Mouse (Mus musculus) CH12.LX (cell line): ENCODE measurements around the gene Ascc1. TPM values are rescaled to one million over a fixed set of nuclear protein-coding genes. Genes with fewer than 3 reads are reported as not detected.
"Not testable (repeated sequence)": the region's sequence is repeated elsewhere in the genome, so short reads cannot be mapped to it uniquely, and the experiment has no call there.

Experiments
- DNase-seq: peaks from one replicate; pipeline ENCODE4 v3.0.0-alpha.2; 2013; ENCODE audit errors: extremely low read depth
- H3K27ac ChIP-seq: 2 replicates; pipeline ENCODE4 v1.5.1; 2012; ENCODE audit warnings: low read depth, mild to moderate bottlenecking, control low read depth, moderate library complexity; ENCODE audit not compliant: insufficient read depth
- H3K27me3 ChIP-seq: replicated peaks from 2 replicates; pipeline ENCODE3; 2012; ENCODE audit warnings: inconsistent platforms
- H3K36me3 ChIP-seq, 2 experiments: replicated peaks in 1 of 2; 2 replicates each; pipeline versions ENCODE3 to v1.6.1; 2012; ENCODE audit warnings: inconsistent platforms in 1 of 2, low read length in 1 of 2, mild to moderate bottlenecking in 1 of 2, mixed read lengths in 1 of 2, moderate library complexity in 1 of 2; ENCODE audit not compliant: control insufficient read depth in 1 of 2, insufficient read depth in 1 of 2
- H3K4me1 ChIP-seq, 2 experiments: 2 replicates each; pipeline ENCODE4 v1.6.1; 2012; ENCODE audit warnings: inconsistent platforms in 1 of 2, moderate library complexity in 1 of 2; ENCODE audit not compliant: insufficient read depth in 2 of 2, control insufficient read depth in 1 of 2
- H3K4me2 ChIP-seq: 2 replicates; pipeline ENCODE4 v1.6.1; 2012; ENCODE audit warnings: low read depth, mild to moderate bottlenecking, control low read depth; ENCODE audit not compliant: poor library complexity, insufficient read depth, severe bottlenecking
- H3K4me3 ChIP-seq, 3 experiments: fragments of 150-350 bp in 1 of 3; sonication (generic) in 1 of 3; replicated peaks in 1 of 3; 2 replicates each; pipeline versions ENCODE3 to v1.5.1; 2011 to 2012; ENCODE audit warnings: low read depth in 2 of 3, low read length in 2 of 3, mild to moderate bottlenecking in 2 of 3, moderate library complexity in 2 of 3, control low read depth in 1 of 3, improper control_type of control experiment in 1 of 3, inconsistent platforms in 1 of 3, mixed read lengths in 1 of 3; ENCODE audit not compliant: poor library complexity in 1 of 3
- H3K79me2 ChIP-seq: replicated peaks from 2 replicates; pipeline ENCODE4 v1.6.1; 2012; ENCODE audit warnings: mild to moderate bottlenecking, moderate library complexity; ENCODE audit not compliant: control insufficient read depth, poor library complexity, insufficient read depth, severe bottlenecking; ENCODE audit errors: extremely low read depth
- H3K9ac ChIP-seq: 2 replicates; pipeline ENCODE4 v1.6.1; 2012; ENCODE audit warnings: low read depth, mild to moderate bottlenecking, control low read depth, moderate library complexity; ENCODE audit not compliant: insufficient read depth
- H3K9me3 ChIP-seq: replicated peaks from 2 replicates; pipeline ENCODE3; 2012; ENCODE audit warnings: low read length, inconsistent platforms, mixed read lengths
- CHD2 ChIP-seq: IDR thresholded peaks from 2 replicates; pipeline ENCODE4 v1.6.1; 2011; ENCODE audit warnings: low read length, improper control_type of control experiment
- CTCF ChIP-seq, 2 experiments: IDR thresholded peaks in 1 of 2; conservative IDR thresholded peaks in 1 of 2; 2 replicates each; pipeline ENCODE4 v1.5.1; 2011 to 2012; ENCODE audit warnings: low read depth in 2 of 2, low read length in 2 of 2, improper control_type of control experiment in 1 of 2, inconsistent platforms in 1 of 2, mild to moderate bottlenecking in 1 of 2, moderate library complexity in 1 of 2
- E2F4 ChIP-seq: IDR thresholded peaks from 2 replicates; pipeline ENCODE4 v1.6.1; 2011; ENCODE audit warnings: low read depth, low read length, improper control_type of control experiment; ENCODE audit not compliant: insufficient replicate concordance
- ELF1 ChIP-seq: IDR thresholded peaks from 2 replicates; pipeline ENCODE4 v1.6.1; 2014; ENCODE audit warnings: low read depth, mild to moderate bottlenecking, inconsistent platforms, low read length, improper control_type of control experiment
- EP300 ChIP-seq: IDR thresholded peaks from 2 replicates; pipeline ENCODE4 v1.6.1; 2011; ENCODE audit warnings: low read length, improper control_type of control experiment
- ETS1 ChIP-seq: conservative IDR thresholded peaks from 2 replicates; pipeline ENCODE4 v1.6.1; 2012; ENCODE audit warnings: low read depth, mild to moderate bottlenecking, inconsistent platforms, low read length, improper control_type of control experiment, moderate library complexity
- IRF4 ChIP-seq: IDR thresholded peaks from 2 replicates; pipeline ENCODE4 v1.6.1; 2014; ENCODE audit warnings: low read depth, mild to moderate bottlenecking, inconsistent platforms, low read length, improper control_type of control experiment
- JUND ChIP-seq: conservative IDR thresholded peaks from 2 replicates; pipeline ENCODE4 v1.6.1; 2011; ENCODE audit warnings: low read depth, low read length, improper control_type of control experiment
- KAT2A ChIP-seq: IDR thresholded peaks from 2 replicates; pipeline ENCODE4 v1.6.1; 2012; ENCODE audit warnings: low read length, improper control_type of control experiment, inconsistent platforms; ENCODE audit not compliant: insufficient replicate concordance
- MAX ChIP-seq: IDR thresholded peaks from 2 replicates; pipeline ENCODE4 v1.6.1; 2011; ENCODE audit warnings: low read length, improper control_type of control experiment
- MAZ ChIP-seq: IDR thresholded peaks from 2 replicates; pipeline ENCODE4 v1.6.1; 2012; ENCODE audit warnings: low read depth, mild to moderate bottlenecking, inconsistent platforms, low read length, improper control_type of control experiment, moderate library complexity
- MEF2A ChIP-seq: IDR thresholded peaks from 2 replicates; pipeline ENCODE4 v1.6.1; 2014; ENCODE audit warnings: low read depth, mild to moderate bottlenecking, inconsistent platforms, low read length, improper control_type of control experiment, borderline replicate concordance
- MYC ChIP-seq: IDR thresholded peaks from 2 replicates; pipeline ENCODE4 v1.6.1; 2011; ENCODE audit warnings: low read depth, mild to moderate bottlenecking, improper control_type of control experiment, low read length
- NRF1 ChIP-seq: IDR thresholded peaks from 2 replicates; pipeline ENCODE4 v1.6.1; 2014; ENCODE audit warnings: low read depth, mild to moderate bottlenecking, inconsistent platforms, low read length, improper control_type of control experiment, moderate library complexity
- PAX5 ChIP-seq: IDR thresholded peaks from 2 replicates; pipeline ENCODE4 v1.6.1; 2012; ENCODE audit warnings: low read length, inconsistent platforms, mixed read lengths
- POLR2A ChIP-seq: IDR thresholded peaks from 2 replicates; pipeline ENCODE4 v1.6.1; 2011; ENCODE audit warnings: low read depth, mild to moderate bottlenecking, improper control_type of control experiment, low read length
- POLR2AphosphoS2 ChIP-seq: IDR thresholded peaks from 2 replicates; pipeline ENCODE4 v1.6.1; 2011; ENCODE audit warnings: low read depth, low read length, improper control_type of control experiment
- RAD21 ChIP-seq: IDR thresholded peaks from 2 replicates; pipeline ENCODE4 v1.6.1; 2011; ENCODE audit warnings: low read depth, mild to moderate bottlenecking, low read length, improper control_type of control experiment, moderate library complexity
- SMC3 ChIP-seq: IDR thresholded peaks from 2 replicates; pipeline ENCODE4 v1.6.1; 2011; ENCODE audit warnings: low read depth, low read length, improper control_type of control experiment
- TBP ChIP-seq: conservative IDR thresholded peaks from 2 replicates; pipeline ENCODE4 v1.6.1; 2011; ENCODE audit warnings: low read depth, low read length, improper control_type of control experiment
- TCF12 ChIP-seq: IDR thresholded peaks from 2 replicates; pipeline ENCODE4 v1.6.1; 2014; ENCODE audit warnings: low read depth, mild to moderate bottlenecking, inconsistent platforms, low read length, improper control_type of control experiment
- UBTF ChIP-seq: IDR thresholded peaks from 2 replicates; pipeline ENCODE4 v1.6.1; 2012; ENCODE audit warnings: low read depth, mild to moderate bottlenecking, inconsistent platforms, low read length, improper control_type of control experiment, moderate library complexity
- USF1 ChIP-seq: IDR thresholded peaks from 2 replicates; pipeline ENCODE4 v1.6.1; 2014; ENCODE audit warnings: low read depth, mild to moderate bottlenecking, inconsistent platforms, low read length, improper control_type of control experiment
- USF2 ChIP-seq: conservative IDR thresholded peaks from 2 replicates; pipeline ENCODE4 v1.6.1; 2011; ENCODE audit warnings: low read depth, low read length, improper control_type of control experiment
- ZC3H11A ChIP-seq: IDR thresholded peaks from 2 replicates; pipeline ENCODE4 v1.6.1; 2012; ENCODE audit warnings: low read depth, mild to moderate bottlenecking, inconsistent platforms, low read length, improper control_type of control experiment
- ZNF384 ChIP-seq: IDR thresholded peaks from 2 replicates; pipeline ENCODE4 v1.6.1; 2012; ENCODE audit warnings: low read depth, low read length, improper control_type of control experiment, inconsistent platforms
- dilution Hi-C: fragments of 300-500 bp; cut with MboI; formaldehyde crosslinking; loops from 2 replicates; pipeline ENCODE4 v1.14.3; 2020; ENCODE audit warnings: low sequenced_read_pairs; ENCODE audit not compliant: extremely low pct_unique_long_range_greater_than_20kb, extremely low pct_ligation_motif_present
- in situ Hi-C: fragments of 300-500 bp; cut with MboI; formaldehyde crosslinking; loops from 3 replicates; pipeline ENCODE4 v1.14.3; 2019; ENCODE audit warnings: low sequenced_read_pairs, low pct_ligation_motif_present, low pct_unique_long_range_greater_than_20kb, mixed read lengths
- polyA plus RNA-seq: library from polyadenylated mRNA; unstranded; fragments of >175 nt; gene quantifications from 2 replicates; pipeline ENCODE4 v1.2.1, GENCODE M21; 2012; ENCODE audit warnings: low read depth; ENCODE audit not compliant: insufficient read length
- total RNA-seq, 2 experiments: library from RNA; depleted of rRNA; stranded (reverse); fragments of 300-350 nt in 1 of 2; fragments of >200 nt in 1 of 2; gene quantifications; 2 replicates each; pipeline ENCODE4 v1.2.3; 2012 to 2014

The Ascc1 gene
- total and polyA plus RNA-seq, 3 experiments: 20.1 to 25.5 (median 25.4) TPM

DNA sequence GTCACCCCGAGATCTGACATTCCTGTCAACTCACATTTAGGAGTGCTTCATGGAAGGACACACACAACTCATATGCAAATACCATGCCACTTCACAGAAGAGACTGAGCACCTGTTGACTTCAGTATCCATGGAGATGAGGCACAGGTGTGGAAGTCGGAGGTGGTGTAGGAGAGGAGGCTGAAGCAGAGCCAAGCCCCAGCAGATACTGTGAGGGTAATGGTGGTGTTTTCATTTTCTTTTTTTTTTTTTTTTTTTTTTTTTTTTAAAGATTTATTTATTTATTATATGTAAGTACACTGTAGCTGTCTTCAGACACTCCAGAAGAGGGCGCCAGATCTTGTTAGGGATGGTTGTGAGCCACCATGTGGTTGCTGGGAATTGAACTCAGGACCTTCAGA is 8.8 kb upstream of the Ascc1 start:
- not testable (repeated sequence) for H3K4me3 ChIP-seq, DNase-seq, H3K4me1 ChIP-seq
- H3K79me2 ChIP-seq: peaks cover 12% of the 10 kb centered on the region
- peaks cover 54 to 72% of the 10 kb centered on the region in 2 experiments for H3K36me3 ChIP-seq
- TF ChIP-seq CTCF (conservative IDR thresholded peaks at IDR 0.05 in 1 of 2, IDR thresholded peaks at IDR 0.05 in 1 of 2; ENCODE audit: low read depth in 2 of 2, low read length in 2 of 2): peak in 1 of 2 experiments; percentile 5; a peak in 1 of 4 replicates
- TF ChIP-seq, all 38 proteins: peak for 1; not testable (repeated sequence) for 37
- H3K9me3 ChIP-seq, H3K4me2 ChIP-seq, H3K27ac ChIP-seq, H3K9ac ChIP-seq, H3K27me3 ChIP-seq, dilution Hi-C loops: not testable (repeated sequence)
- in situ Hi-C loops: loop anchor here (5.0 kb wide), 1 partner anchor 97 kb away; no protein-coding TSS in a partner anchor

DNA sequence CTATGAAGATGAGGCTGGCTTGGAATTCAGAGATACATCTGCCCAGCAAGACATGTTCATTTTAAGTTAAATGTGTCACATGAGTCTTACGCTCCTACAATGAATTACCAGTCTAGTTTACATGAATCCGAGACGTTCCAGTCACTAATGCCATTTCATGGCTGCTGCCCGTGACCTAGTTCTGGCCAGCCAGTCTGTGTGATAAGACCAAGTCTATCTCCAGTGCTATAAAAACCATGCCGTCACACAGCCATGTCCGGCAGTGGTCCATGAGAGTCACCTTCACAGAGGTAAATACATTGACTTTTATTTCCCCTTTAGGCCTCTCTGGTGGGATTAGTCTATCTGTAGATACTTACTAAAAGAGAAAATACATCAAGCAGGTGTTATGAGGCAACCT is 6.7 kb upstream of the Ascc1 start:
- TF ChIP-seq UBTF: no peak
- TF ChIP-seq TBP: no peak
- no peak for TF ChIP-seq KAT2A
- TF ChIP-seq ELF1: no peak
- TF ChIP-seq ZC3H11A: no peak
- no peak for TF ChIP-seq E2F4
- TF ChIP-seq CTCF (conservative IDR thresholded peaks at IDR 0.05 in 1 of 2, IDR thresholded peaks at IDR 0.05 in 1 of 2; ENCODE audit: low read depth in 2 of 2, low read length in 2 of 2): no peak
- TF ChIP-seq USF2: no peak
- no peak for TF ChIP-seq MAX
- TF ChIP-seq NRF1: no peak
- TF ChIP-seq, all 38 proteins: peak for 0
- H3K27me3 ChIP-seq: no peaks in the 10 kb centered on the region
- H3K4me3 ChIP-seq: no peak overlapping the region
- peaks cover 39 to 67% of the 10 kb centered on the region in 2 experiments for H3K36me3 ChIP-seq
- no peak overlapping the region for H3K27ac ChIP-seq
- H3K9me3 ChIP-seq: no peaks in the 10 kb centered on the region
- in situ Hi-C loops (no loop called here), dilution Hi-C loops (no loop called here)
- H3K4me1 ChIP-seq: peaks cover 2 to 24% of the 10 kb centered on the region in 2 experiments; a peak in 3 of 4 replicates
- peaks cover 14% of the 10 kb centered on the region for H3K79me2 ChIP-seq
- no peak overlapping the region for H3K9ac ChIP-seq
- H3K4me2 ChIP-seq: no peak overlapping the region
- DNase-seq: no peak

DNA sequence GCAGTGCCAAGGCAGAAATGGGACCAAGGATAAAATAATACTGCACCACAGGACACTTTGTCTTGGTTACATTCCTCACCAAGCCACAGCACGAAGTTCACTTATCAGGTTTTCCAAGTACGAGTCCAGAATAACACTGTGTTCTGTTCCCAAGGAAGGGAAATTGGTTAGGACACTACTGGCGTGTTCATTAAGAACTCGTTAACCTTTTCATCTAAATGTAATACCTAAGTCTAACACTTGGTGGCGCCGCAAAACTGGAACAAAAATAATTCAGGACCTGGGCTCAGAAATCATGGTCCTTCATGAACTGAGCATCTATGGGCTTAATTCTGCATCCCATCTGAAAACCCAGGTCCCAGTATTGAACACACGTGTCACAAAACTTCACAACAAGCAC is 5.0 kb upstream of the Ascc1 start:
- Histone ChIP-seq H3K27me3 (no peaks in the 10 kb centered on the region), H3K4me3 (no peak overlapping the region), H3K4me2 (no peak overlapping the region), H3K9me3 (no peaks in the 10 kb centered on the region), H3K79me2 (peaks cover 30% of the 10 kb centered on the region), H3K9ac (no peak overlapping the region), H3K27ac (no peak overlapping the region), H3K4me1 (peaks cover 8 to 32% of the 10 kb centered on the region in 2 experiments; a peak in 3 of 4 replicates), H3K36me3 (peaks cover 35 to 58% of the 10 kb centered on the region in 2 experiments)
- DNase-seq: peak; percentile 74
- dilution Hi-C loops (no loop called here), in situ Hi-C loops (no loop called here)
- TF ChIP-seq PAX5 (no peak), RAD21 (peak; percentile 71), NRF1 (no peak), USF1 (no peak), POLR2A (no peak), POLR2AphosphoS2 (no peak), MAZ (no peak), ETS1 (no peak), CTCF (conservative IDR thresholded peaks at IDR 0.05 in 1 of 2, IDR thresholded peaks at IDR 0.05 in 1 of 2; ENCODE audit: low read depth in 2 of 2, low read length in 2 of 2) (peak; percentile 63 to 81), ELF1 (no peak), IRF4 (no peak), TBP (no peak), TCF12 (no peak), MYC (peak; percentile 46; the same call in 1 of the 2 replicates), ZNF384 (no peak), EP300 (no peak), MEF2A (no peak), JUND (no peak), CHD2 (no peak), MAX (no peak), SMC3 (peak; percentile 76)
